Mouse (Mus musculus): ENCODE measurements around the gene Ctbp2. TPM values are rescaled to one million over a fixed set of nuclear protein-coding genes. Genes with fewer than 3 reads are reported as not detected.

The Ctbp2 gene
- total RNA-seq, 4 experiments from 2014 or later: 51.6 to 59.4 (median 55.8) TPM

DNA sequence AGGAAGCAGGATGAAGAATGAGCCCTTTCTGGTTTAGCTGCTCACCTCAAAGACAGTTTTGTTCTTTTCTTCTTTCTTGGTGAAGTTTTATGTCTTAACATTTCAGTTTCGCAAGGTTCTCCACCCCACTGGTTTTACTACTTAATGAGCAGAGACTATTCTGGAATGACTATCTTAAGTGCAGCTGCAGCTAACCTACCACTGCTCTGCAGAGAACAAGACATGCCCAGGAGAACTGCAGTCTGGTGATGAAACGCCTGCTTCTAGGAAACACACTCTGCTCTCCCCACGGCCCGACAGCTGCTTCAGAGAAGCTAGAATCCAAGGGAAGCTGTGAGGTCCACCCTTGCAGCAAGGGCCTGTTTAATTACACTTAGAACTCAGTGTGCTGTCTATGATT, 79.4 kb downstream of the Ctbp2 start:
- no peak for DNase-seq (ENCODE audit: low spot score in 2 of 2)

DNA sequence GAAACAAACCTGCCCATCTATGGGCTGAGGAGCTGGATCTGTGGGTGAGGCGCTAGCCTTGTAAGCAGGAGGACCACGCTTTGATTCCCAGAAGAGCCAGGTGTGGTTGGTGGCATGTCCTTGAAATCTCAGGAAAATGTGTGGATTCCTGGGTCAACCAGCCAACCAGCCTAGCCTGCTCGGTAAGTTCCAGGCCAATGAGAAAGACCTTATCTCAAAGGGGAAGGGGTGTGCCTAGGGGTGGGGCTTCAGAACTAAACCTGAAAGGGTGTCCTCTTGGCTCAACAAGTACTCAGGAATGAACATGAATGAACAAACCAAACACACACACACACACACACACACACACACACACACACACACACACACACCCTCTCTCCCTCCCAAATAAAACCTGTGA, 82.4 kb downstream of the Ctbp2 start:
- DNase-seq (ENCODE audit: low spot score in 2 of 2): no peak

DNA sequence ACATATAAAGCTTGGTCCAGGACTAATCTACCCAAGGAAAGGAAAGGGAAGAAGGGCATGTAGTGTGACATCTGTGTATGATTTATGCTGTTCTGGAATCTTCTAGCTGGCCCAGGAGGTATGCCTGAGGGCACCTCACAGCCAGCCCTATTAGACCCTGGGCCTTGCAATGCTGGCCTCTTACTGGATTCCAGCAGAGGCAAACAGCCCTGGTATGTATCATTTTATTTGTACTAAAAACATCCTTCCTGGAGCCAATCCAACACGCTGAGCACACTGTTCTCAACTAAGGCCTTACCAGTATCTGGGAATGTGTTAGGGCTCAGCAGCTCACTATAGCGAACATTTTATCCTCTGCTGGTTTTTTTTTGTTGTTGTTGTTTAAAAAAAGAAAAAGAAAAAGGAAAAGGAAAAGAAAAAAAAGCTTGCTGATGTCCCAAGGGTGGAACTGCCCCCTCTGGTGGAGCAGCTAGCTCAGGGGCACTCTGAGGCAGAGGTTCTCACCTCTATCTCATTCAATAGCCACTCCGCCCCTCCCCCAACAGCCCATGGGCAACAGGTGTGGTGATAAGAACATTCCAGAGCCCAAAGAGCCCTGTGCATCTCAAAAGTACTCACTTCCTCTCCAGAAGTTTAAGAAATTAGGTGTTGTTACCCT, 83.3 kb downstream of the Ctbp2 start:
- DNase-seq (ENCODE audit: low spot score in 2 of 2): no peak

DNA sequence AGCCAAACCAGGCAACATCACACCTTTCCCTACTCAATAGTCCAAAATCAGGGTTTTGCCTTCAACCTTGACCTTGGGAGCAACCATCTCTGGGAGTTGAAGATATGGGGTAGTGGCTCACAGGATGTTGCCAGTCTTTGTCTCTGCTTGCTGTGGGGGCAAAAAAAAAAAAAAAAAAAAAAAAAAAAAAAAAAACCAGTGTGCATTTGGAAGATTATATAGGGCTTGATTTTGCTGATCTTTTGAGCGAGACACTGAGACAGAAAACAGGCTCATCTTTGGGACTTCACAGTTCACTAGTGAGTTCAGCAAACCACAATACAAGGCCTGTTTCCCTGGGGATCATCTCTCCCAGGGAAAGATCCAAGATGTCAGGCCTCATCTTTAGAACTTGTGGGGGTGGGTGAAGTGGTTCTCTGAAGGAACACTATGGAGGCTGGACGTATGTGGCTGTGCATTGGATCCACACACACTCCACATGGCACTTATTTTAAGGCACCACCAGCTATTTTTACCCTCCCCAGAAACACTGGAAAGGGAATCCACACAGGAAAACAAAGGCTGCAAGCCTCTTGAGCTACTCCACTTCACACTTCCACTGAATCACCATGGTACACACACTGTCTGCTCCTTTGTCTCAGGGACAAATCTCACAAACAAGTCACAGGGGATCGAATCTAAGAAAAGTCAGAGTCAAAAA, 84.4 kb downstream of the Ctbp2 start:
- DNase-seq (ENCODE audit: low spot score in 2 of 2): no peak

DNA sequence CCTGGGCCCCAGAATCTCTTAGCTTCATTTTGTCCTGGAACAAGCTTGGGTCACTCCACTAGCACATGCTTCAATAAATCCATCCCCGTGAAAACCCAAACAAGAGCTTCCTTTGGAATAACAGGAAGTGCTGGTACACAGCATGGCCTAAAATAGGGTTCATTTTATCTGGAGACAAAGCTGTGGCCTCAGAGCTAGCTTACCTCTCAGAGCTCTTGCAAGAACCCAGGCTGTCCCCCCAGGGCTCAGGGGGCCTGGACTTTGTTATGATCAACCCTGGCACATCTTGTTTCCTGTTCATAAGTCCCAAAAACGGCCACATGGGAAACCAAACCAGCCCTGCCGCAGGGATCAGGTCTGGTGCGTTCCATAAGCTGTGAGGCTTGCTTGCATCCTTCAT, 86.5 kb downstream of the Ctbp2 start:
- no peak for DNase-seq (ENCODE audit: low spot score in 2 of 2)

GRCm38 (mm10) chr7:133037217-133037616, 86.9 kb downstream of the Ctbp2 start:
- DNase-seq (ENCODE audit: low spot score in 2 of 2): no peak

DNA sequence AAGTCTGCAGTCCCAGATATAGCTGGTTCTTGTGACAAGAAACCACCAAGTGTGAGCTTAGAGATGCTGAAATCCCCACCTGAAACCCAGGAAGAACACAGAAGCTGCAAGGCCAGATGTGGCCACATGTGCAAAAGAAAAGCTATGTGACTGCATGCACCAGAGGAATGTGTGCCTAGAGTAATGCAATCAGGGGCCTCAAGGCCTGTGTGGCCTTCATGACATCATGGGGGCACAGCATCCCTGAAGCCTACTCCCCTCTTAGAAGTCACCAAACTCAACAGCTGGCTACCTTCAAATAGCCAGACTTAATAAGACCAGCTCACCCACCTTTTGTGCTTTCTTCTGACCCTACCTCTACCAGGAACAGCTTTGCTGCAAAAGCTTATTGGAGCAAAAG, 88.3 kb downstream of the Ctbp2 start:
- DNase-seq (ENCODE audit: low spot score in 2 of 2): no peak

GRCm38 (mm10) chr7:133032589-133033203, 91.5 kb downstream of the Ctbp2 start:
- peak in 1 of 2 experiments; percentile 67 for DNase-seq (ENCODE audit: low spot score in 2 of 2)

- no peak for DNase-seq (ENCODE audit: low spot score in 2 of 2)
Observed at GRCm38 (mm10) chr7:133029496-133030047, 94.6 kb downstream of the Ctbp2 start.

GRCm38 (mm10) chr7:133029004-133029403, 95.2 kb downstream of the Ctbp2 start:
- no peak for DNase-seq (ENCODE audit: low spot score in 2 of 2)

GRCm38 (mm10) chr7:133027930-133028329, 96.2 kb downstream of the Ctbp2 start:
- no peak for DNase-seq (ENCODE audit: low spot score in 2 of 2)

GRCm38 (mm10) chr7:133024694-133025093, 99.5 kb downstream of the Ctbp2 start:
- no peak for DNase-seq (ENCODE audit: low spot score in 2 of 2)

DNA sequence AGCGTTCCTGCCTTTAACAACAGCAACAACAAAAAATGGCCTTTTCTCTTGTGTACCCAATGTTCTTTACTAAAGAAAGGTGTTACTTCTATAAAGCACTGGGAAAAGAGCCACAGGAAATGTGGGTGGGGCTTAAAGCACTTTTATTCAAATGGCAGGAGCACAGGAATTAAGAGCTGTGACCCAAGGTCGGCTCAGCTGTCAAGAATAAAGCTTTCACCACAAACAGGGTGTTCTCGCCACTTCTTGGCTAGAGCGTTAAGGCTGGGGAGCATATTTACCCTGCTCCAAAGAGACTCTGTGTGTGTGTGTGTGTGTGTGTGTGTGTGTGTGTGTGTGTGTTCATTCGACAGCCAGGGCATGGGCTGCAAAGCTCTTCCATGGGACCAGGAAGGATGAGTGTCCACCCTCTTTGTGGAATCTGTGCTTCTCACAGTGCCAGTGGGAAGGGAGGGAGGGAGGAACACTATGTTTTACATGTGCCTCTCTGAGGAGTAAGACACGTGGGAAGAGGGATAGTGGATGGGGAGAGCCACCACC, 104.6 kb downstream of the Ctbp2 start:
- DNase-seq (ENCODE audit: low spot score in 2 of 2): no peak

DNA sequence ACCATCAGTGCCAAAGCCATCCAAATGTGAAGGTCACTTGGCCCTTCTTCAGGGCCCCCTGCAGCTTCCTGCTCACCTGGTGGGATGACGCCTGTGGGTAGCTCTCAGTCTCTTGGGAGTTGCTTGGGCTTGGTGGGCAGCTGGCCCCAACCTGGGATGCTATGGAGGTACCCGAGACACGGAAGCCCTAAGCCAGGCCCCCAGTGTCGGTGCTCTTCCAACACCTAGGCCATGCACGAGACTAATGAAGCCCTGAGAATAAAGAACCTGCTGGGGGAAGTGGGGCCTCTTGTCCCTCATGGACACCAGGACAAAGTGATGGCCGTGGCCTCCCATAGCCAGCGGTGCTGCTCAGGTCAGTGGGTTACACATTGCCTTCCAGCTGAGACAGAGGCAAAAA, 105.2 kb downstream of the Ctbp2 start:
- DNase-seq (ENCODE audit: low spot score in 2 of 2): no peak

GRCm38 (mm10) chr7:133015416-133016070, 108.6 kb downstream of the Ctbp2 start:
- no peak for DNase-seq (ENCODE audit: low spot score in 2 of 2)

DNA sequence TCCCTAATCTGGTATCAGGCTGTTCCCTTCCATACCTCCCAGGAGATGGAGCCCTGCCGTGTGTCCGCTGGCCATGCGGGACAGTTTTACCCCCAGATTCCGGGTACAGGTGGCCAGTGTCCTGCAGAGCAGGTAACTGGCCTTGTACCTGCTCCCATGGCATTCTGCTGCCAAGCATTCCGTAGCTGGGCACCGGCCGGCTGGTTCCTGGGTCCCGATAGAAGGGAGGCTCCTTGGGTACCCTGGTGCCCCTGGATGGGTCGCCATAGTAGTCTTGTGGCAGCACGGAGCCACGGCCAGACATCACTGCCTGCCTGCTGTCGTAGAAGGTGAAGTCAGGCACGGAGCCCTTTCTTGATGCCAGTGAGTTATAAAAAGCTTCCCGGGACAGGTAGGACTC, 109.5 kb downstream of the Ctbp2 start:
- DNase-seq (ENCODE audit: low spot score in 2 of 2): no peak

DNA sequence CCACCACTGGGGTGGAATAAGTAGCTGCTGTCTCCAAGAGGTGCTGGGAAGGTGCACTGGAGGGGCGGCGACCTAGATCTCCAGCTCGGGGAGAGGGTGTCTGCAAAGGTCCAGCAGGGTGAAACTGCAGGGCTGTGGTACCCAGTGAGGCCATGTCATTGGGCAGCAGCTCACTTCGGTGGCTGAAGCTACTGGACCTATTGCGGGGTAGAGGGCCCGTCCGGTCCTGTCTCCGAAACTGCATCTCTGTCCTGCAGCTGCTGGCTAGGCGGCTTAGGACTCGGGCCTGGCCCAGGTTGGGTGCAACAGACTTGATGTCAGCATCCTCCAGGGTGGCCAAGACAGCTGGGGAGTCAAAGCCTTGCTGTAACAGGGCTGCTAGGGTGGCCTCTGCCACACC, 110.2 kb downstream of the Ctbp2 start:
- DNase-seq (ENCODE audit: low spot score in 2 of 2): no peak

- no peak for DNase-seq (ENCODE audit: low spot score in 2 of 2)
Observed at GRCm38 (mm10) chr7:133012637-133013366, 111.4 kb downstream of the Ctbp2 start.

DNA sequence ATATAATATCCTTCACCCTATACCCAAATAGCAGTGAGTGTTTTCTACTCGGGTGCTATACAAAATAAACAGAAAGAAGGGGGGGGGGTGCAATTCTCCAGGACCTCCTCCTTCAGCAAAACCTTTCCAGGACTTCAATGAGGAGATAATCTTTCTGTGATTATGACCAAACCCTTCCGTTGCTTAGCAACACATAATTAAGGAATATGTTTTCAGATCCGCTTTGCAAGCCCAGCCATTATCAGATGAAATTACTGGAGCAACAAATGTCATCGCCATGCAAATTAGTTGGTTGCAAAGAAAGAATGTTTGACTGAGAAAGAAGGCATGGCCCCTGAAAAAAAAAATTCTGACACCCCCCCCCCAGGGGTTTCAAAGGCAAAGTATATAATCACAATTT, 112.5 kb downstream of the Ctbp2 start:
- no peak for DNase-seq (ENCODE audit: low spot score in 2 of 2)

GRCm38 (mm10) chr7:133011191-133011590, 113.0 kb downstream of the Ctbp2 start:
- peak; percentile 77 to 78 for DNase-seq (ENCODE audit: low spot score in 2 of 2)

DNA sequence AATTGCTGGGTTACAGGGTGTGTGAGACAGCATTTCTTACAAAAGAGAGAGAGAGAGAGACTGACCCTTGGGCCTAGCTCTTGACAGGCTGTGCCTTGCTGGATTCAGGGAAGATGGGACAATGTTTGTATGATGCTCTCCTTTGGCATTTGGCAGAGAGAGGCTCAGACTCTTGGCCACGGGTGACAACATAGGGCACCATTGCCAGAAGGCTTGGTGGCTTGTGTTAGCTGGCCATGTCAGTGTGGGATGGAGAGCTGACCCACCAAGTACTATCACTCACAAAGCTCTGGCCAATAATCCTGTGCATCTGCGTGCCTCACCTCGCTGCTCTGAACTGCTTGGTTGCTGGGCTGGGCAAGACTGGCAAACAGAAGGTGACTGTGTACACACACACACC, 113.7 kb downstream of the Ctbp2 start:
- no peak for DNase-seq (ENCODE audit: low spot score in 2 of 2)

All from layer of hippocampus, adult 8-10 months (tissue).